Mouse (Mus musculus): ENCODE measurements at regions not wholly inside any gene's neighbourhood (a gene's known extent, or its start where the extent isn't known, plus 50 kb on each side); places are given as distances from the start of the nearest gene placed in this dataset.

DNA sequence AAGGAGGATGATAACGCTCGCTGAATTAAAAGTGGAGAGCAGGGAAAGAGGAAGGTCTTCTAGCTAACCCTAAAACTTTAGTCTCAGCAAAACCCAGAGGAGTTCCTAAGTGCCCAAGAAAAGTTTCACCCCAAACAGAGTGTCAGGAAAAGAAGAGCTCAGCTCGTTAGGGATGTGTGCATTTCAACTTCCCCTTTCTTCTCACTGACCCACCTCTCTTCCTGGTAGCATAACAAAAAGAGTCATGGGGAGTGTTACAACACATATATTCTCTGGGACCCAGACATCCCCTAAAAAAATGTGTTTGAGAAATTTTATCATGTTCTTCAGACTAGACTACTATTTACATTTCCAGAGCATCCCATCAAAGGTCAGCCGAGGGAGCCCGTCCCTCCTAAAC is 432.6 kb downstream of the Mctp2 start:
- H3K4me1 ChIP-seq (ENCODE audit: control insufficient read depth, insufficient read depth) = no peaks in the 10 kb centered on the region
- H3K9ac ChIP-seq (replicated peaks; ENCODE audit: low read depth, low read length) = no peak overlapping the region
- no peak for DNase-seq (ENCODE audit: low spot score)
- H3K4me2 ChIP-seq (ENCODE audit: low read depth, low read length) = no peak overlapping the region
- no peak overlapping the region for H3K4me3 ChIP-seq (ENCODE audit: low read depth, low read length)
- H3K9me3 ChIP-seq (replicated peaks; ENCODE audit: control insufficient read depth, low read length) = no peaks in the 10 kb centered on the region
- WGBS = 72% methylated on average over 5 of the region's 5 CpGs
- no peak overlapping the region for H3K27ac ChIP-seq (ENCODE audit: low read depth)
- no peak for ATAC-seq (ENCODE audit: insufficient read depth, low read depth)
- H3K27me3 ChIP-seq (ENCODE audit: control insufficient read depth, insufficient read depth, low read length) = 0 out of 2 replicates have a peak, but pooled peaks cover under 1% of the 10 kb centered on the region
- no peaks in the 10 kb centered on the region for H3K36me3 ChIP-seq (replicated peaks; ENCODE audit: control insufficient read depth, insufficient read depth, low read length)
- no peak for TF ChIP-seq CTCF (IDR thresholded peaks at IDR 0.05; ENCODE audit: low read depth)

DNA sequence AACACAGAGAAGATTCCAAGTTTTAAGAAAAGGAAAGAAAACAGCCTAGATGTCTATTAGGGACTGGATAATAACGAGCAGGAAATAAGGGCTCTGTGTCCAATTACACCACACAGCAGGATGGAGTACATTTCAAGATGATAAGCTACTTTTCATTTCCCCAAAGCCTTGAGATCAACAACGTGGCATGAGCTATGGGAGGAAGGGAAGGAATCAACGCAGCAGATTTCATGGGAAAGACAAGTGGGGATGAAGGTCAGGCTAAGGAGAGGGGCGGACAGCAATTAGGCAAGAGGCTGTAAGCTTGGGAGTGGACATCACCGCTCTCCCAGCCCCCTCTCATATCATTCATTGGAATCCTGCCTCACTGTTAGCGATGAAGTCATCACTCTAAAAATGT is 433.5 kb downstream of the Mctp2 start:
- ATAC-seq (ENCODE audit: insufficient read depth, low read depth) (no peak), DNase-seq (ENCODE audit: low spot score) (no peak)
- Histone ChIP-seq H3K27ac (ENCODE audit: low read depth) (no peak overlapping the region), H3K4me3 (ENCODE audit: low read depth, low read length) (no peak overlapping the region), H3K36me3 (replicated peaks; ENCODE audit: control insufficient read depth, insufficient read depth, low read length) (no peaks in the 10 kb centered on the region), H3K9me3 (replicated peaks; ENCODE audit: control insufficient read depth, low read length) (no peaks in the 10 kb centered on the region), H3K27me3 (ENCODE audit: control insufficient read depth, insufficient read depth, low read length) (0 out of 2 replicates have a peak, but pooled peaks cover 4% of the 10 kb centered on the region), H3K9ac (replicated peaks; ENCODE audit: low read depth, low read length) (no peak overlapping the region), H3K4me2 (ENCODE audit: low read depth, low read length) (no peak overlapping the region), H3K4me1 (ENCODE audit: control insufficient read depth, insufficient read depth) (no peaks in the 10 kb centered on the region)
- TF ChIP-seq CTCF (IDR thresholded peaks at IDR 0.05; ENCODE audit: low read depth) = no peak
- no peak for TF ChIP-seq EP300 (IDR thresholded peaks at IDR 0.05; ENCODE audit: low read depth)
- WGBS = 46% methylated on average over 6 of the region's 6 CpGs

DNA sequence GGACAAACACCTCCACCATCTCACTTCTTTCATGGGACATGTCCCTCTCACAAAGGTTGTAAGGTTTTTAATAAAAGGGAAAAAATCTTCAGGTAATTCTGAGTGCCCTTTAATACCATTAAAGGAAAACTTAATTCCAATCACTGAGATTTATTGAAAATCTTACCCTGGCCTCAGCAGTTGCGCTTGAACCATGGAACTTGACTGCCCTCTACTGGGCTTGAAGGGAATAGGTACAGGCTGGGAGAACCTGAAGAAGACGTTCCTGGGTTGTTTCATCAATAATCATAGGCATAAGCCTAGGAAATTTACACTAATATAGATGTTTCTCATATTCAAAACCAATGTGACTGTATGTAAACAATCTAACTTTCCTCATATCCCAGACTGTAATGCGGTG is 439.3 kb downstream of the Mctp2 start:
- H3K4me2 ChIP-seq (ENCODE audit: low read depth, low read length) = no peak overlapping the region
- H3K4me1 ChIP-seq (ENCODE audit: control insufficient read depth, insufficient read depth) = no peaks in the 10 kb centered on the region
- no peaks in the 10 kb centered on the region for H3K9me3 ChIP-seq (replicated peaks; ENCODE audit: control insufficient read depth, low read length)
- DNase-seq (ENCODE audit: low spot score) = peak; percentile 40
- H3K36me3 ChIP-seq (replicated peaks; ENCODE audit: control insufficient read depth, insufficient read depth, low read length) = no peaks in the 10 kb centered on the region
- ATAC-seq (ENCODE audit: insufficient read depth, low read depth) = no peak
- TF ChIP-seq EP300 (IDR thresholded peaks at IDR 0.05; ENCODE audit: low read depth) (no peak), CTCF (IDR thresholded peaks at IDR 0.05; ENCODE audit: low read depth) (peak; percentile 93)
- H3K4me3 ChIP-seq (ENCODE audit: low read depth, low read length) = no peak overlapping the region
- no peak overlapping the region for H3K27ac ChIP-seq (ENCODE audit: low read depth)
- 11% methylated on average over 3 of the region's 3 CpGs for WGBS
- H3K27me3 ChIP-seq (ENCODE audit: control insufficient read depth, insufficient read depth, low read length) = 0 out of 2 replicates have a peak, but pooled peaks cover 4% of the 10 kb centered on the region
- H3K9ac ChIP-seq (replicated peaks; ENCODE audit: low read depth, low read length) = no peak overlapping the region

DNA sequence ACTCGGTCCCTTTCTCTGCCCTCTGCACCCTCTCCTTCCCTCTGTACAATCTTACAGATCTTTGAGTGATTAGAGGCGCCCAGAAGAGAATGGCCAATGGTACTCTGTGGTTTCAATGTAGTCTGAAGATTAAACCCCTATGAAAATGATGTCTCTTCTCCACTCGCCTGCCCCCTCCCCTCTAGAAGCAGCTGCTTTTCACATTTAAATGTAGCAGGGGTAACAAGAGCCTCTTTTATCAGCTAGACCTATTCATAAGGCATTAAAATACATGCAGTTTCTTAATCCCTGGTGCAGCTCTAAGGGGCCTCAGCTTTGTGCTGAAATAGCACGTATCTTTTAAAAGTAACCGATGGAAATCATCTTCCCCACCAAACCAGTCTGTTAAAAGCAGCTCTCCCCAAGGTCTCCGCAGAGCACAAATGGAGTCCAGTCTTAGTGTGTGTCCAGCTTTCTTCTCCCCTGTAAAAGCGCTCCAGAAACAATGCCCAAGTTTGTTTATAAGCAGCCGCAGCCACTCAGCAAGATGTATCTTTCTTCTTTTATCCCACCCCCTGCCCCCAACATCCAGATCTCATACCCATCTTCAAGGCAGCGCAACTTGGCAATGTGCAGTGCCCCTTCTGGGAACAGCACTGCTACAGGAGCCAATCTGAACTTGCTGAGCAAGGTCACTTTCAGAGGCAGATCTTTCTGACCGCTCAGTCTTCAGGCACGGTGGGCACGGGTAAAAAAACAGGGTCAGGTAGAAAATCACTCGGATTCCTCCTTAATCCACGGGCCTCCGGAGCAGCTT is 440.8 kb downstream of the Mctp2 start:
- WGBS = 47% methylated on average over 15 of the region's 15 CpGs
- no peaks in the 10 kb centered on the region for H3K9me3 ChIP-seq (replicated peaks; ENCODE audit: control insufficient read depth, low read length)
- H3K4me2 ChIP-seq (ENCODE audit: low read depth, low read length) = no peak overlapping the region

DNA sequence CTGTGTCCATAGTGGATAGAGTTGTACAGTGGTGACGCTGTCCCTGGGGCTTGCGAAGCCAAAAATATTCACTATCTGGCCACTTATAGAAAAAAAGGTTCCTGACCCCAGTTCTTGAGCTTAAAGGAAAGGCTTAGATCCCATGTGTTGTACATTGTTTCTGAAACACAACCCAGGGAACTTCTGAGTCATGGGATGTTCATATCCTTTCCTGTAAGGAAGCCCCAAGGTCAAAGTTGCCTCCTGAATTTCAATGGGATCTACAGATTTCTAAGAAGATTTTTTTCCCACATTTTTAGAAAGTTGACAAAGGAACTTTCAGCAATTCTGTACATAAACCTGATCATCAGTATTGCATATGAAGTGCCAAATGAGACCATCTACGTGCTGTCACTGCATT is 453.5 kb downstream of the Mctp2 start:
- Histone ChIP-seq H3K4me2 (ENCODE audit: low read depth, low read length) (no peak overlapping the region), H3K27ac (ENCODE audit: low read depth) (no peak overlapping the region), H3K9me3 (replicated peaks; ENCODE audit: control insufficient read depth, low read length) (no peaks in the 10 kb centered on the region), H3K9ac (replicated peaks; ENCODE audit: low read depth, low read length) (no peak overlapping the region), H3K36me3 (replicated peaks; ENCODE audit: control insufficient read depth, insufficient read depth, low read length) (no peaks in the 10 kb centered on the region), H3K4me3 (ENCODE audit: low read depth, low read length) (no peak overlapping the region), H3K4me1 (ENCODE audit: control insufficient read depth, insufficient read depth) (no peaks in the 10 kb centered on the region), H3K27me3 (ENCODE audit: control insufficient read depth, insufficient read depth, low read length) (no peaks in the 10 kb centered on the region)
- no peak for DNase-seq (ENCODE audit: low spot score)
- no peak; the same call in 1 of the 2 replicates for ATAC-seq (ENCODE audit: insufficient read depth, low read depth)
- WGBS = 56% methylated on average over 3 of the region's 3 CpGs
- TF ChIP-seq CTCF (IDR thresholded peaks at IDR 0.05; ENCODE audit: low read depth) (no peak), EP300 (IDR thresholded peaks at IDR 0.05; ENCODE audit: low read depth) (peak; percentile 67; the same call in 1 of the 2 replicates)

More for the DNA sequence above, 440.8 kb downstream of the Mctp2 start:
- no peak for DNase-seq (ENCODE audit: low spot score)
- no peak overlapping the region for H3K4me3 ChIP-seq (ENCODE audit: low read depth, low read length)
- no peak overlapping the region for H3K27ac ChIP-seq (ENCODE audit: low read depth)
- no peak for ATAC-seq (ENCODE audit: insufficient read depth, low read depth)
- no peak for TF ChIP-seq CTCF (IDR thresholded peaks at IDR 0.05; ENCODE audit: low read depth)
- TF ChIP-seq EP300 (IDR thresholded peaks at IDR 0.05; ENCODE audit: low read depth) = no peak
- H3K9ac ChIP-seq (replicated peaks; ENCODE audit: low read depth, low read length) = no peak overlapping the region
- 0 out of 2 replicates have a peak, but pooled peaks cover 4% of the 10 kb centered on the region for H3K27me3 ChIP-seq (ENCODE audit: control insufficient read depth, insufficient read depth, low read length)
- H3K36me3 ChIP-seq (replicated peaks; ENCODE audit: control insufficient read depth, insufficient read depth, low read length) = no peaks in the 10 kb centered on the region
- H3K4me1 ChIP-seq (ENCODE audit: control insufficient read depth, insufficient read depth) = no peaks in the 10 kb centered on the region

DNA sequence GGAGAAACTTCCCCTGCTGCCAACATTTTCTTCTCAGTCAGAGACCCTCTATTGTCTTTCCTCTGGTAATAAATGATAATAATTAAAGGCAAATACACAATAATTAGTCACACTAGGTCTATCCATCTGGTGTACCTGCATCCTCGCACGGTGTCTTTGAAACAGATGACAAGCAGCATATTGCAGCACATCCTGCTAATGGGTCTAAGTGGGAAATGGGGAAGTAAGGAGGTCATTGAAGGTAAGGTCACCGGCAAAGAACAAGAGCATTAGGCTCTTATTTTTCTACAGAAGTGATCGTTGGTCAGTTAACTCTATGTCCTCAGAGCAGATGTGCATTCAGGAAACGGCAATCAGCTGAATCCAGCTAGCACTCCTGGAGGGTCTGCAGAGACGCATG is 457.2 kb downstream of the Mctp2 start:
- TF ChIP-seq EP300 (IDR thresholded peaks at IDR 0.05; ENCODE audit: low read depth) (no peak), CTCF (IDR thresholded peaks at IDR 0.05; ENCODE audit: low read depth) (no peak)
- Histone ChIP-seq H3K4me3 (ENCODE audit: low read depth, low read length) (no peak overlapping the region), H3K36me3 (replicated peaks; ENCODE audit: control insufficient read depth, insufficient read depth, low read length) (no peaks in the 10 kb centered on the region), H3K4me1 (ENCODE audit: control insufficient read depth, insufficient read depth) (no peaks in the 10 kb centered on the region), H3K9me3 (replicated peaks; ENCODE audit: control insufficient read depth, low read length) (no peaks in the 10 kb centered on the region), H3K27ac (ENCODE audit: low read depth) (no peak overlapping the region), H3K27me3 (ENCODE audit: control insufficient read depth, insufficient read depth, low read length) (no peaks in the 10 kb centered on the region), H3K4me2 (ENCODE audit: low read depth, low read length) (no peak overlapping the region), H3K9ac (replicated peaks; ENCODE audit: low read depth, low read length) (no peak overlapping the region)
- no peak for DNase-seq (ENCODE audit: low spot score)
- WGBS = 81% methylated on average over 6 of the region's 6 CpGs
- no peak for ATAC-seq (ENCODE audit: insufficient read depth, low read depth)

Measured in heart, postnatal 0 days (tissue).